Mouse (Mus musculus) stomach, embryonic 14.5 days (tissue): ENCODE results near the gene Evc2. TPM values are rescaled to one million over a fixed set of nuclear protein-coding genes. Genes with fewer than 3 reads are reported as not detected.

ENCODE experiments used
- ATAC-seq: fragments of 200-750 bp; cut with Nextera tagmentation; 2 replicates; pipeline ENCODE4 v1.8.0; 2017; ENCODE audit warnings: low read depth, moderate TSS enrichment; ENCODE audit not compliant: insufficient number of reproducible peaks, insufficient read depth, low FRiP score
- H3K27ac ChIP-seq: fragments of 300-500 bp; sonication (generic); 2 replicates; pipeline ENCODE4 v1.5.1; 2014; ENCODE audit warnings: mild to moderate bottlenecking, low read length, moderate library complexity, mixed read lengths
- H3K27me3 ChIP-seq: fragments of 300-500 bp; sonication (generic); 2 replicates; pipeline ENCODE4 v1.6.1; 2014; ENCODE audit warnings: low read length, control low read depth, mixed read lengths; ENCODE audit not compliant: control insufficient read depth, insufficient read depth
- H3K36me3 ChIP-seq: fragments of 300-500 bp; sonication (generic); 2 replicates; pipeline ENCODE4 v1.6.1; 2014; ENCODE audit warnings: mild to moderate bottlenecking, control low read depth, low read length, moderate library complexity, mixed read lengths; ENCODE audit not compliant: control insufficient read depth, insufficient read depth
- H3K4me1 ChIP-seq: fragments of 300-500 bp; sonication (generic); 2 replicates; pipeline ENCODE4 v1.6.1; 2014; ENCODE audit warnings: low read length, control low read depth, mixed read lengths; ENCODE audit not compliant: control insufficient read depth, insufficient read depth
- H3K4me2 ChIP-seq: fragments of 300-500 bp; sonication (generic); replicated peaks from 2 replicates; pipeline ENCODE4 v1.6.1; 2014; ENCODE audit warnings: low read depth, low read length, control low read depth
- H3K4me3 ChIP-seq: fragments of 300-500 bp; sonication (generic); 2 replicates; pipeline ENCODE4 v1.5.1; 2014; ENCODE audit warnings: low read depth, low read length, control low read depth
- H3K9ac ChIP-seq: fragments of 300-500 bp; sonication (generic); replicated peaks from 2 replicates; pipeline ENCODE4 v1.6.1; 2014; ENCODE audit warnings: low read depth, mild to moderate bottlenecking, control low read depth, low read length, moderate library complexity, mixed read lengths
- H3K9me3 ChIP-seq: fragments of 300-500 bp; sonication (generic); 2 replicates; pipeline ENCODE4 v1.6.1; 2016; ENCODE audit warnings: low read depth, low read length, control low read depth; ENCODE audit not compliant: control insufficient read depth
- WGBS: fragments of 180-500 bp; shearing (Covaris S2); extraction: QIAGEN DNeasy Blood & Tissue Kit; methylation state at CpG from one replicate; pipeline ENCODE4 v1.1.7; 2014; 5-methylcytosine and 5-hydroxymethylcytosine counted together
- polyA plus RNA-seq: library from polyadenylated mRNA; unstranded; fragments of >200 nt; fragmentation: Nextera tagmentation; extraction: Ambion mirVana; gene quantifications from 2 replicates; pipeline ENCODE4 v1.2.1, GENCODE M21; 2014

The Evc2 gene
- polyA plus RNA-seq, 1 experiment from 2014 or later: 16.2 TPM

DNA sequence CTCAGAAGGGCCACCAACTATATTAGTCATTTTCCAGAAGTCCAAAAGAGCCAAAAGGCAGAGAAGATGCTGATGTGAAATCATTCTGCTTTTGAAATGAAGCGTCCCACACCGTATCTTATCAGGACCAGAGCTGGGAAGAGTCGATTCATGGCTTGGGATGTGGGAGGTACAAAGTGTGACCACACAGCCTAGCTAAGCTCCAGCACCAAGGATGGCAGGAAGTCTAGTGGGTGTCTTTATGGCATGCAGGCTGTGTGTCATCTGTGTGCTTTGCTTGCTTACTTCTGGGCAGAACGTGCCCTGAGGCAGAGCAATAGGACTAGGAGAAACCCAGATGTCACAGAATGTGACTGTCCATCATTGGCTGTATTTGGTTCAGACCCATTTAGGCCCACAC lies 17.5 kb upstream of the Evc2 start:
- Histone ChIP-seq H3K27ac (no peak overlapping the region), H3K36me3 (peaks cover 42% of the 10 kb centered on the region), H3K27me3 (no peaks in the 10 kb centered on the region), H3K4me1 (no peaks in the 10 kb centered on the region), H3K4me3 (no peak overlapping the region), H3K9ac (no peak overlapping the region), H3K4me2 (no peak overlapping the region), H3K9me3 (no peaks in the 10 kb centered on the region; the same call in 1 of the 2 replicates)
- no peak for ATAC-seq
- WGBS: 82% methylated on average over 4 of the region's 4 CpGs

DNA sequence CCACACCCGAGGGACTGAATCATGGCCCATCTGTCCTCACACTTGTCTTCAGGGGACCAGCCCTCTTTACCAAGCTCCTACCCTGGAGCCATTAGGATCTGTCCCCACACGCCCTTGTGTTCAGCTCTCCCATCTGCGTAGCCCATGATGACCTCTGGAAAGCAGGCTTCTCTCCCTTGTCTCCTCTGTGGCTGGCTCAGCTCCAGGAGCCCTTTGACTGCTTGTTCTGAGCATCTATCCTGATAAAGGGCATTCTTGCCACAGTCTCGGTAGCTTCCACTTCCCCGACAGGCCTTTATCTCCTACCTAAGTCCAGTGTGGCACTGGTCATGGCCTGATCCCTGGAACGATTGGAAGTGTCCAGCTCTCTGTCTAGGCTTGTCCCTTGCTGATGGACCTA lies 11.6 kb upstream of the Evc2 start:
- ATAC-seq: no peak
- H3K36me3 ChIP-seq: peaks cover 34% of the 10 kb centered on the region; the same call in 1 of the 2 replicates
- H3K4me2 ChIP-seq: no peak overlapping the region
- no peaks in the 10 kb centered on the region for H3K27me3 ChIP-seq
- no peaks in the 10 kb centered on the region for H3K4me1 ChIP-seq
- no peaks in the 10 kb centered on the region for H3K9me3 ChIP-seq
- WGBS: 88% methylated on average over 6 of the region's 6 CpGs
- no peak overlapping the region for H3K27ac ChIP-seq
- no peak overlapping the region for H3K9ac ChIP-seq
- H3K4me3 ChIP-seq: no peak overlapping the region

DNA sequence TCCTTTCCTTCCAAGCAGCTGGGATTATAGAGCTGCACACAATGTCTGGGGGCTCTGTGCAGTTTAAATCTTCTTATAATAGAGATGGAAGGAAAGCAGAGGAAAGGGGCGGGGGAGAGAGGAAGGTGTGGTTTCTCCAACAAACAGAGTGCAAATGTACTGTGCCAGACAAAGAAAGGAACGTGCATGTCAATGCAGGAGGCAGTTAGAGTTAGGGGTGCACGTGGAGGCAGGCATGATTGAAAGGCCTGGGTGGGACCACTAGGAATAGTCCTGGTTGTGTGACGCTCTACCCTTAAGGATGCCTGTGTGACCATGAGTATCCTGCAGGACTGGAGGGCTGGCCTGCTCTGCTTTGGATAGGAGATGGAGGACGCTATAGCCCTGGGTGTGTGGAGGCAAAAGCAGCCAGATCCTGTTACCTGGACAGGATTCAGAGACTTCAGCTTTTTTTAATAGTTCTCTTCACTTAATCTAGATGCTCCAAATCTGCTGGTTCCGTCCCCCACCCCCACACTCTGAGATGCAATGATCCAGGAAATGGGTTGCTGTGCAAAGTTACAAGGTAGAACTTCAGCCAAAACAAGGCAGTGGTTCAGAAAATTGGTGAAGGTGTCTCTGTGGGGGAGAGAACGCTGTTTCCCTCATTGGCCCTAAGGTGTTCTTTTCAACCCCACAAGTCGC lies 7.7 kb upstream of the Evc2 start:
- no peak overlapping the region for H3K4me2 ChIP-seq
- ATAC-seq: no peak
- WGBS: 78% methylated on average over 8 of the region's 8 CpGs
- H3K27ac ChIP-seq: no peak overlapping the region
- no peaks in the 10 kb centered on the region for H3K27me3 ChIP-seq
- H3K9me3 ChIP-seq: no peaks in the 10 kb centered on the region
- H3K9ac ChIP-seq: no peak overlapping the region
- H3K4me1 ChIP-seq: 0 out of 2 replicates have a peak, but pooled peaks cover under 1% of the 10 kb centered on the region
- H3K36me3 ChIP-seq: peaks cover 19% of the 10 kb centered on the region; the same call in 1 of the 2 replicates
- H3K4me3 ChIP-seq: no peak overlapping the region

DNA sequence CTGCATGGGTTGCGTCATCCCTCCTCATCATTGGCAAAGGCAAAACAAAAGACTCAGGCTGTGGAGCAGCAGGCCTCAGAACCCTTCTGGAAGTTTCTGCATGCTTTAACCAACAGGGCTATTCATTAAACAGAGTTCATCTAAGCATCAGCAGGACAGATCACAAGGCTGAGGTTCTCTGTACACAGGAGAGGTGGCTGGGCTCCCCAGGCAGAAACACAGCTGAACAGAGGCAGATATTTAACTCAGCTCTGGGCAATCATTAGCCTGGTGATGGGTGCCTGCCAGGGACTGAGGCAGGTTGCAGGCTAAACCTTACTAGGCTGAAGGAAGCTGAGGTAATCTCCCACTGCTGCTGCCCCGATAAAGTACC lies 7.2 kb upstream of the Evc2 start:
- no peak overlapping the region for H3K9ac ChIP-seq
- H3K4me2 ChIP-seq: no peak overlapping the region
- H3K27ac ChIP-seq: no peak overlapping the region
- no peaks in the 10 kb centered on the region for H3K9me3 ChIP-seq
- H3K36me3 ChIP-seq: peaks cover 14% of the 10 kb centered on the region; the same call in 1 of the 2 replicates
- no peak for ATAC-seq
- H3K4me3 ChIP-seq: no peak overlapping the region
- 79% methylated on average over 2 of the region's 2 CpGs for whole genome bisulfite sequencing
- H3K4me1 ChIP-seq: 0 out of 2 replicates have a peak, but pooled peaks cover 6% of the 10 kb centered on the region
- H3K27me3 ChIP-seq: no peaks in the 10 kb centered on the region

DNA sequence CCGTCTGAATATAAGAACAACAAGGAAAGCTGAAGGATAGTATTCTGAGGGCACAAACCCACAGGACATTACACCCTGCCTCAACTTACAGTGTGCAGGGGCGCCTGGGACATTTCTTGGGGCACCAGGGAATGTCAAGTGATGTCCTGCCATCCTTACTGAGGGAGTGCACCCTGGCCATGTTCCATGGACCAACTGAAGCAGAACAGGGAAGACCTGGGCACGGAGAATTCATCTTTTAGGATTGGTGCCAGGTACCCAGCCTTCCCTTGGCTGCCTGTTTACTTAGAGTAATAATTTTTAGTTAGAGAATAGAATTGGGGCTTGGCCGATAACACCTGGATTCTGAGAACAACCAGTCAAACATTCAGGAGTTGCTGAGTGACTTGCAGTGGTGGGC lies 6.2 kb upstream of the Evc2 start:
- no peak overlapping the region for H3K27ac ChIP-seq
- H3K4me2 ChIP-seq: no peak overlapping the region
- H3K9ac ChIP-seq: no peak overlapping the region
- H3K36me3 ChIP-seq: peaks cover 14% of the 10 kb centered on the region; the same call in 1 of the 2 replicates
- H3K27me3 ChIP-seq: no peaks in the 10 kb centered on the region
- H3K4me3 ChIP-seq: no peak overlapping the region
- whole genome bisulfite sequencing: 76% methylated on average over 4 of the region's 4 CpGs
- peaks cover 7% of the 10 kb centered on the region; the same call in 1 of the 2 replicates for H3K4me1 ChIP-seq
- H3K9me3 ChIP-seq: no peaks in the 10 kb centered on the region
- no peak for ATAC-seq

DNA sequence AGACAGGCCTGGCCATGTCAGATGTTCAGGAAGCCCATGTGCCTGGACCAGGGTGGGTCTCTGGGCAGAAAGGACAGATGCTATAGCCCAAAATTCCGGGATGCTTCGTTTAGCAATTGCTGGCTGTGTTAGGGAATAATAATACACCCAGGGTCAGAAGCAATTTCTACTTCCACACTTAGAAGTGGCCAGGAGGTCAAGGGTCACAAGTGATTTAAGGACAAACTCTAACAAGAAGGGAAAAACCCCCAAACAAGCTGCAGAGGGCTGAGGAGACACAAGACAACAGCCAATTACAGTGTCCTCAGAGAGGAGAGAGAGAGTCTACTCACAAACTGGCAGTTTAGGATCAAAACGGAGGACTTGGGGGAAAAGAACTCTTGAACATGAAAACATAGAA lies 3.2 kb upstream of the Evc2 start:
- H3K27me3 ChIP-seq: no peaks in the 10 kb centered on the region
- peaks cover 8% of the 10 kb centered on the region; the same call in 1 of the 2 replicates for H3K36me3 ChIP-seq
- WGBS: 65% methylated on average over 3 of the region's 3 CpGs
- no peak overlapping the region for H3K4me2 ChIP-seq
- no peak overlapping the region for H3K9ac ChIP-seq
- no peak overlapping the region for H3K27ac ChIP-seq
- no peaks in the 10 kb centered on the region for H3K9me3 ChIP-seq
- ATAC-seq: no peak
- peaks cover 24% of the 10 kb centered on the region; the same call in 1 of the 2 replicates for H3K4me1 ChIP-seq
- H3K4me3 ChIP-seq: no peak overlapping the region

DNA sequence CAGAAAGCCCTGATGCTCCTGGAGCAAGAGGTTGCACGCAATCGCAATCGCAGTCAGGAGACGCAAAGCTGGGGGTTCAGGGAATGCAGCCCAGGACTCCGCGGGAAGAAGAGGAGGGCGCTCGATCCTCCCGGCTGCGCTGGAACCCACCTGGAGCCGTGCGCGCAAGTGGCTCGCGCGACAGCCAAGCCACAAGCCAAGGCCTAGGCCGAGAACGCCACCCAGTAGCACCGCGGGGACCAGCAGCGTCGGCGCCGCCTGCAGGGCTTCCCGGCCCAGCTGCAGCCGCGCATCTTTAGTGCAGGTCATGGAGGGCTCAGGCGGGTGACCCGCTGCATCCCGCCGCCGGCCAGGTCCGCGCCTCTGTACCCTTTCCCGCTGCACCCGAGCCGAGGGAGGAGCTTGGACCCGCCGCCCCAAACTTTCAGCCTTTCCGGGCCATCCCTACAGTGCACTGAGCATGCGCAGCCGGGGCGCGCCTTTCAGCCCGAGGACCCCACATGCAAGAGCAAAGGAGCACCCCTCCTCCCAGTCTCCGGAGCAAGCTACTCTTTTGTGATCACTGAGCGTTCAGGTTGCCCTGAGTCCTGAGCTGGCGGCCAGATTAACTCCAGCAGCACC lies 1.7 kb upstream of the Evc2 start, which contains the start of gene Evc:
Gene Evc (minus strand): TSS at position 410 of the 621 bp plus-strand sequence.
- Histone ChIP-seq H3K4me1 (peaks cover 24% of the 10 kb centered on the region; the same call in 1 of the 2 replicates), H3K4me3 (peak within 1 kb of the TSS; percentile 69), H3K9ac (peak within 1 kb of the TSS; percentile 73), H3K9me3 (no peaks in the 10 kb centered on the region), H3K27me3 (no peaks in the 10 kb centered on the region), H3K27ac (peak within 1 kb of the TSS; percentile 75; the same call in 1 of the 2 replicates), H3K36me3 (0 out of 2 replicates have a peak, but pooled peaks cover 3% of the 10 kb centered on the region), H3K4me2 (peak within 1 kb of the TSS; percentile 89)
- under 1% methylated on average over 48 of the region's 48 CpGs for WGBS
- ATAC-seq: peak; percentile 68

DNA sequence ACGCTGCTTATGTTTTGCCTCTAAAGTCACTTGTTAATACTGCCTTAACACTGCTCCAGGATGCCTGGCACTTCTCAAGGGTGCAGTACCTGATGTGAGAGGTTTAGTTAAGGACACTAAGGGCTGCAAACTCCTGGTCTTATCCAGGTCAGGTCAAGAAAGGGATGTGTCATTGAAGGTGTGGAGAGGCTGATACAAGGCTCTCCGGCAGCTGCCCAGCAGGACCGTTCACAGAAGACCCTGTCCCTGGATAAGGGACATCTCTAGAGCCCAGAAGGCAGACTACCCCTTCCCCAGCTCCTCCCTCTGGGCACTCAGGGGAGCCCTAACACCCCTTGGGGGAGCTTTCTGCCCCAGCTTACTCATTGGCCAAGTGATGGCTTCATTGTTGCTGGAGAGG lies 603 bp upstream of the Evc2 start:
- peaks cover 24% of the 10 kb centered on the region; the same call in 1 of the 2 replicates for H3K4me1 ChIP-seq
- peak overlapping the region; percentile 75; the same call in 1 of the 2 replicates for H3K27ac ChIP-seq
- no peak overlapping the region for H3K9ac ChIP-seq
- H3K4me3 ChIP-seq: peak overlapping the region; percentile 60; the same call in 1 of the 2 replicates
- no peaks in the 10 kb centered on the region for H3K9me3 ChIP-seq
- whole genome bisulfite sequencing: 60% methylated on average over 3 of the region's 3 CpGs
- H3K4me2 ChIP-seq: peak overlapping the region; percentile 76
- H3K27me3 ChIP-seq: no peaks in the 10 kb centered on the region
- no peaks in the 10 kb centered on the region for H3K36me3 ChIP-seq
- no peak for ATAC-seq
